Mouse (Mus musculus): Measurements from ENCODE around the gene Tmie. TPM values are rescaled to one million over a fixed set of nuclear protein-coding genes. Genes with fewer than 3 reads are reported as not detected.
A peak's percentile ranks its signal among the peaks of the same experiment; 100 is the strongest.

Tmie gene
- 0.02 TPM for polyA plus RNA-seq (2012; fragmentation: generic; extraction: Trizol)

DNA sequence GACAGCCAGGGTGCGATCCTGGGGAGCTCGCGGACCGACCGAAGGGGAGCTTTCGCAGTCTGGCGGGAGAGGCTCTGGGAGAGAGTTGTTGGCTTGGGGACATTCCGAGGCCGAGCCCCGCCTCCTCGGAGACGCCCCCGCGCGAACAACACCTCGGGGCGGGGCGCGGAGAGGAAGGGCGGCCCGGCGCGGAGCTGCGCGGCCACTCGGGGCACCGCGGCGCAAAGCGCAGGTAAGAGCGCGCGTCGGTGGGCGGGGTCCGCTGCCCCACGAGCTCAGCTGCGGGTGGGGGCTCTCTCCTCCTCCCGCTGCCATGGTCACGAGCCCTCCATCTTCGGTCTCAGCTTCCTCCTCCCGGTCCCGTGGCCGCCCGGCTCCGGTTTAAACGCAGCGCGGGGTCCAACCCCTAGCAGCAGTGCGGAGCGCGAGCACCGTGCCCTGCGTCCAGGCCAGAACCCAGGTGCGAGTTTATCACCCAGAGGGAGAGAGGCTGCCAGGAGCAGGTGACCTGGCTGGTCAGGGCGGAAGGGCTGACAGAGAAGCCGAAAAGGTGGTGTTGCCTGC, at the start of gene Tmie:
TSS of gene Tmie (minus strand) at position 116 of the 564 bp plus-strand sequence.
- no peak for TF ChIP-seq TCF12 (IDR thresholded peaks at IDR 0.05; ENCODE audit: insufficient read depth, poor library complexity, severe bottlenecking)
- H3K4me2 ChIP-seq (ENCODE audit: low read depth): peak within 1 kb of the TSS; percentile 77
- H3ac ChIP-seq (ENCODE audit: control insufficient read depth, insufficient read length): no peak within 1 kb of the TSS

DNA sequence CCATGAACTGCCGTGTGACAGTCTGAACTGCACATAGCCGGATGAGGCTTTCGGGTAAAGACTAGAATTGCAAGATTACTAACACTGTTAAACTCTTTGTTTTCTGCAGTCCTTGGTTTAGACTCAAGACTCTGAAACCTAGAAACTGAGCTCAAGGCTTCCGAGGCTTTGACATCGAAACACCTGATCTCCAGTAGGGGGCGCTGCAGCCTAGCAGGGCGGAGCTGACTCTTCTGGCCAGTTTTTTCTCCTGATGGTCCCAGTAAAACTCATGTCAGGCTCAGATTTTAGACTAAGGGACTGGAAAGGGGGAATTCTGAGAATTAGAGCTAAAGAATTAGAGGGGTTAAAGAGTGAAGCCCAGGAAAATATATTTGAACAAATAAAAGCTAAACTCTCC, 42.8 kb upstream of the Tmie start:
- Histone ChIP-seq H3ac (ENCODE audit: control insufficient read depth, insufficient read length) (no peak overlapping the region), H3K4me2 (ENCODE audit: low read depth) (no peak overlapping the region), H3K79me2 (ENCODE audit: control insufficient read depth, insufficient read depth) (no peaks in the 10 kb centered on the region), H3K4me3 (no peak overlapping the region), H3K36me3 (ENCODE audit: control insufficient read depth, insufficient read depth) (no peaks in the 10 kb centered on the region), H3K27me3 (ENCODE audit: control insufficient read depth, insufficient read depth, insufficient read length) (peaks cover 28% of the 10 kb centered on the region)
- TF ChIP-seq MAX (IDR thresholded peaks at IDR 0.05; ENCODE audit: low read depth) (no peak), USF1 (IDR thresholded peaks at IDR 0.05; ENCODE audit: low read depth) (no peak), TCF3 (IDR thresholded peaks at IDR 0.05; ENCODE audit: insufficient read length, low read depth) (no peak)

More for the DNA sequence above, at the start of gene Tmie:
- Histone ChIP-seq H3K4me3 (no peak within 1 kb of the TSS), H3K79me2 (ENCODE audit: control insufficient read depth, insufficient read depth) (no peaks in the 10 kb centered on the region), H3K27me3 (ENCODE audit: control insufficient read depth, insufficient read depth, insufficient read length) (peaks cover 12% of the 10 kb centered on the region), H3K36me3 (ENCODE audit: control insufficient read depth, insufficient read depth) (no peaks in the 10 kb centered on the region)

DNA sequence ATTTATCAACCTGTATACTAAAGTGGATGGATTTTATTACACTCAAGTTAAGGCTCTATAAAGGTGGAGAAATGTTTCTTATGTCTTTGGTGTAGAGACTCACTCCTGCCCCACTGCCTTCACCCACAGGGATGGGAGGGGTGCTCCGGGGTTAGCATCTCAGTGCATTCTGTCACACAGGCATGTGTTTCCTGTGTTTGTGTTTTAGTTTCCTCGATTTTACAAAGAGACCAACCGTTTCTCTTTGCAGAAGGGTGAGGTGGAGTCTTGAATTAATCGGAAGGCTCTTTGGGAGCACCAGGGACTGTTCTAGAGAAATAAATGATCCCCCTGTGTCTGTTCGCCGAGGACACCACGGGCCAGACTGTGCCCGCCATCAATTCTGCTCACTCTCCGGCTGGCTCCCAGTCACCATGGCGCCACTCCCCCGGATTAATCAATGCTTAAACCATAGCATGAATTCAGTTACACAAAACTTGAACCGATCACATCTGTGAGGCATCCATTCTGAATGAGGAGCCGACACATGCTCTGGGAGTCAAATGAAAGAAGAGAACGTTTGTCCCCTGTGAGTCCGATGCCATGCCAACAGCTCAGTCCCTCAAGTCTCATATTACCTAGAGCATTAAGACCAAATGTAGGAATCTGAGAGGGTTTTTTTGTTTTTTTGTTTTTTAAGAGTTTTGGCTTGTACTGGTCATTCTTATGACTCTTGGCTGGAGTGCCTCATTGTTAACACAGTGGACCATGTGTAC, 40.9 kb upstream of the Tmie start:
- Histone ChIP-seq H3K4me2 (ENCODE audit: low read depth) (no peak overlapping the region), H3K4me3 (no peak overlapping the region), H3K36me3 (ENCODE audit: control insufficient read depth, insufficient read depth) (no peaks in the 10 kb centered on the region), H3K79me2 (ENCODE audit: control insufficient read depth, insufficient read depth) (no peaks in the 10 kb centered on the region), H3K27me3 (ENCODE audit: control insufficient read depth, insufficient read depth, insufficient read length) (peaks cover 31% of the 10 kb centered on the region), H3ac (ENCODE audit: control insufficient read depth, insufficient read length) (no peak overlapping the region)
- TF ChIP-seq MYOG (IDR thresholded peaks at IDR 0.05; ENCODE audit: control insufficient read depth in 1 of 3, insufficient read depth in 1 of 3, insufficient read length in 2 of 3, low read depth in 2 of 3) (no peak), USF1 (IDR thresholded peaks at IDR 0.05; ENCODE audit: low read depth) (no peak), REST (IDR thresholded peaks at IDR 0.05; ENCODE audit: insufficient read depth, insufficient read length) (no peak), MAX (IDR thresholded peaks at IDR 0.05; ENCODE audit: low read depth) (no peak)

DNA sequence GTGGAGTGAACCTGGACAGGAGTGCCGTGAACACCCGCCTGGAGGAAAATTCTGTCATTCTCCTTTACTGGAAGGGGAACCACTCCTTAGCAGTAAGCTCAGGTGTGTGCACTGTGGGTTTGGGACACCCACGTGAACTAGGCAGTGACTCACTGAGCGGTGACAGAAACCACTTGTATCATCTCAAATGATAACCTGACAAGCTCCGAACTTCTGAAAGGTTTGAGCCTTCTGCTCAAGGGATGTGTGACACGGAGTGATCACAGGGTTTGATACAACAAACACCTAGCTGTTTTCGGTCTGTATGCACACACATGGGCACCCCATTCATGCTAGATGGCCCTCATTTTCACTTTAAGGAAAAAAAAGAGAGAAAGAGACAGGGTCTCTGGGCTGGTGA, 36.9 kb upstream of the Tmie start, which contains the start of gene Fam240a:
TSS of gene Fam240a (minus strand) at position 76 of the 400 bp plus-strand sequence.
- Histone ChIP-seq H3K4me3 (no peak within 1 kb of the TSS), H3K27me3 (ENCODE audit: control insufficient read depth, insufficient read depth, insufficient read length) (peaks cover 35% of the 10 kb centered on the region), H3ac (ENCODE audit: control insufficient read depth, insufficient read length) (no peak within 1 kb of the TSS), H3K4me2 (ENCODE audit: low read depth) (no peak within 1 kb of the TSS), H3K36me3 (ENCODE audit: control insufficient read depth, insufficient read depth) (no peaks in the 10 kb centered on the region), H3K79me2 (ENCODE audit: control insufficient read depth, insufficient read depth) (no peaks in the 10 kb centered on the region)
- TF ChIP-seq MAX (IDR thresholded peaks at IDR 0.05; ENCODE audit: low read depth) (no peak), TCF3 (IDR thresholded peaks at IDR 0.05; ENCODE audit: insufficient read length, low read depth) (no peak), E2F4 (IDR thresholded peaks at IDR 0.05; ENCODE audit: insufficient read depth) (no peak), MYOD1 (IDR thresholded peaks at IDR 0.05; ENCODE audit: control insufficient read depth in 1 of 3, insufficient read length in 2 of 3, low read depth in 2 of 3) (no peak), POLR2AphosphoS2 (IDR thresholded peaks at IDR 0.05; ENCODE audit: insufficient read length, low read depth) (no peak), CEBPB (IDR thresholded peaks at IDR 0.05; ENCODE audit: insufficient read depth, poor library complexity, severe bottlenecking) (no peak)

DNA sequence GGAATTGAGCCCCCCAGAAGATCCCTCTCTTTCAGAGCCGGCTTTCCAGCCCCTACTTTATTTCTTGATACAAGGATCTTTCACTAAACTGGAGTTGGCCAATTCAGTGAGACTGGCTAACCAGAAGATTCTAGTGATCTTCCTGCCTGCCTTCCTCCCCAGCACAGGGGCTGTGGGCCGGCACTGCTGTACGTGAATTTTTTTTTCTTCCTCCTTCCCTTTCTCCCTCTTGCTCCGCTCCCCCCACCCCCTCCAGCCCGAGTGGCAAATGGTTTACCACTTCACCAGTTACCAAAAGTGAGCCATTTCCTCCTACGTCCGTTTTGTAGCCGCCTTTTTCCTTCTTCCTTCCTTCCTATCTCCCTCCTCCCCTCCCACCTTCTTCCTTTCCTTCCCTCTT, 35.6 kb upstream of the Tmie start:
- Histone ChIP-seq H3K27me3 (ENCODE audit: control insufficient read depth, insufficient read depth, insufficient read length) (peaks cover 31% of the 10 kb centered on the region), H3K36me3 (ENCODE audit: control insufficient read depth, insufficient read depth) (no peaks in the 10 kb centered on the region), H3K4me3 (no peak overlapping the region), H3ac (ENCODE audit: control insufficient read depth, insufficient read length) (no peak overlapping the region), H3K79me2 (ENCODE audit: control insufficient read depth, insufficient read depth) (no peaks in the 10 kb centered on the region), H3K4me2 (ENCODE audit: low read depth) (no peak overlapping the region)
- no peak for TF ChIP-seq MAX (IDR thresholded peaks at IDR 0.05; ENCODE audit: low read depth)
- TF ChIP-seq SRF (IDR thresholded peaks at IDR 0.05; ENCODE audit: control insufficient read depth, insufficient read length, low read depth): no peak
- no peak for TF ChIP-seq REST (IDR thresholded peaks at IDR 0.05; ENCODE audit: insufficient read depth, insufficient read length)
- no peak for TF ChIP-seq TCF3 (IDR thresholded peaks at IDR 0.05; ENCODE audit: insufficient read length, low read depth)
- no peak for TF ChIP-seq CEBPB (IDR thresholded peaks at IDR 0.05; ENCODE audit: insufficient read depth, poor library complexity, severe bottlenecking)
- no peak for TF ChIP-seq POLR2A (IDR thresholded peaks at IDR 0.05; ENCODE audit: insufficient read length, low read depth)
- TF ChIP-seq E2F4 (IDR thresholded peaks at IDR 0.05; ENCODE audit: insufficient read depth): no peak
- TF ChIP-seq USF1 (IDR thresholded peaks at IDR 0.05; ENCODE audit: low read depth): no peak
- TF ChIP-seq MYOG (IDR thresholded peaks at IDR 0.05; ENCODE audit: control insufficient read depth in 1 of 3, insufficient read depth in 1 of 3, insufficient read length in 2 of 3, low read depth in 2 of 3): no peak
- TF ChIP-seq POLR2AphosphoS2 (IDR thresholded peaks at IDR 0.05; ENCODE audit: insufficient read length, low read depth): no peak
- no peak for TF ChIP-seq TCF12 (IDR thresholded peaks at IDR 0.05; ENCODE audit: insufficient read depth, poor library complexity, severe bottlenecking)
- TF ChIP-seq MYOD1 (IDR thresholded peaks at IDR 0.05; ENCODE audit: control insufficient read depth in 1 of 3, insufficient read length in 2 of 3, low read depth in 2 of 3): no peak
